Mouse (Mus musculus): ENCODE results near the gene Nr4a2. TPM values are rescaled to one million over a fixed set of nuclear protein-coding genes. Genes with fewer than 3 reads are reported as not detected.

The Nr4a2 gene
- polyA plus RNA-seq, 1 experiment from 2014 or later = 3.4 TPM

DNA sequence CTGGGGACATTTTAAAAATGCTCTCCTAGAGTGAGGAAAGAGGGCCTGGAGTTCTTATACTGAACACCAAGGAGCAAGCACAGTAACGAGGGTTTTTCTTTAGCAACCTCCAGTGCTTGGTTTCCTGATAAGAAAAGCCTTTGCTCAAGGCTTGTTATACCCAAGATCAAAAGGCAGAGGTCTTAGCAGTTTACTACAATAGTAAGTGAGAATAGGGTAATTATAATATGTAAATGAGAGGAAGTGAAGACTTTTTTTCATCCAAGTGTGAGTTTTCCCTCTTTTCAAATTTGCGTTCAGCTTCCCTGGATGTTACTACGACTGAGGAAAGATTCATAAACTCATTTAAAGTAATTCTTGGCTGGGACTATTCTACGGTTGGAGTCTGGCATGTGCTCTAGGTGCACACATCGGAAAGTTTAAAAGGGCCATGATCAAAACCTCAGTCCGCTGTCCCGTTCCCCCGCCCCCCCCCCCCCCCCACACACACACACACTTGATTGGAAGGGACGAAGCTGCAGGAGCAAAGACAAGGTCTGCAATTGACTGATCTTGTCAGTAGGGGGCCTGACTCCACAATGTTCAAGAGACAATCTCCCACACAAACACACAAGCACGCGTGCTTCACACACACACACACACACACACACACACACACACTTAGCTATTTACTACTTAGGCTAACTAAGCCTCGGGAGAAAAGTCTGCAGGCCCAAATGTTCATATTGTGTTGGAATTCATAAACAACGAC is 6.4 kb downstream of the Nr4a2 start:
- H3K4me1 ChIP-seq = peaks cover 16% of the 10 kb centered on the region
- 4% methylated on average over 13 of the region's 13 CpGs for WGBS
- no peaks in the 10 kb centered on the region for H3K36me3 ChIP-seq
- no peaks in the 10 kb centered on the region for H3K9me3 ChIP-seq
- DNase-seq (ENCODE audit: low spot score) = peak; percentile 88
- H3K27me3 ChIP-seq (ENCODE audit: insufficient read depth, poor library complexity, severe bottlenecking) = peaks cover 16% of the 10 kb centered on the region
- H3K27ac ChIP-seq = peak overlapping the region; percentile 91
- peak overlapping the region; percentile 91 for H3K4me3 ChIP-seq

GRCm38 (mm10) chr2:57116366-57117200 is 7.2 kb downstream of the Nr4a2 start:
- H3K9me3 ChIP-seq = no peaks in the 10 kb centered on the region
- peaks cover 24% of the 10 kb centered on the region for H3K27me3 ChIP-seq (ENCODE audit: insufficient read depth, poor library complexity, severe bottlenecking)
- peak overlapping the region; percentile 91 for H3K27ac ChIP-seq
- peak; percentile 92 for DNase-seq (ENCODE audit: low spot score)
- peaks cover 17% of the 10 kb centered on the region for H3K4me1 ChIP-seq
- H3K4me3 ChIP-seq = peak overlapping the region; percentile 91
- H3K36me3 ChIP-seq = no peaks in the 10 kb centered on the region
- under 1% methylated on average over 47 of the region's 47 CpGs for WGBS

- Histone ChIP-seq H3K27ac (peak overlapping the region; percentile 91), H3K4me1 (peaks cover 17% of the 10 kb centered on the region), H3K36me3 (no peaks in the 10 kb centered on the region), H3K9me3 (no peaks in the 10 kb centered on the region), H3K4me3 (peak overlapping the region; percentile 91), H3K27me3 (ENCODE audit: insufficient read depth, poor library complexity, severe bottlenecking) (peaks cover 30% of the 10 kb centered on the region)
- peak; percentile 82 for DNase-seq (ENCODE audit: low spot score)
- under 1% methylated on average over 22 of the region's 28 CpGs for WGBS
Measured at GRCm38 (mm10) chr2:57115864-57116365, 7.9 kb downstream of the Nr4a2 start.

GRCm38 (mm10) chr2:57115181-57115863 is 8.5 kb downstream of the Nr4a2 start:
- H3K36me3 ChIP-seq = no peaks in the 10 kb centered on the region
- no peak for DNase-seq (ENCODE audit: low spot score)
- peak overlapping the region; percentile 91 for H3K27ac ChIP-seq
- peak overlapping the region; percentile 91 for H3K4me3 ChIP-seq
- H3K4me1 ChIP-seq = peaks cover 17% of the 10 kb centered on the region
- no peaks in the 10 kb centered on the region for H3K9me3 ChIP-seq
- under 1% methylated on average over 25 of the region's 25 CpGs for WGBS
- peaks cover 36% of the 10 kb centered on the region for H3K27me3 ChIP-seq (ENCODE audit: insufficient read depth, poor library complexity, severe bottlenecking)

DNA sequence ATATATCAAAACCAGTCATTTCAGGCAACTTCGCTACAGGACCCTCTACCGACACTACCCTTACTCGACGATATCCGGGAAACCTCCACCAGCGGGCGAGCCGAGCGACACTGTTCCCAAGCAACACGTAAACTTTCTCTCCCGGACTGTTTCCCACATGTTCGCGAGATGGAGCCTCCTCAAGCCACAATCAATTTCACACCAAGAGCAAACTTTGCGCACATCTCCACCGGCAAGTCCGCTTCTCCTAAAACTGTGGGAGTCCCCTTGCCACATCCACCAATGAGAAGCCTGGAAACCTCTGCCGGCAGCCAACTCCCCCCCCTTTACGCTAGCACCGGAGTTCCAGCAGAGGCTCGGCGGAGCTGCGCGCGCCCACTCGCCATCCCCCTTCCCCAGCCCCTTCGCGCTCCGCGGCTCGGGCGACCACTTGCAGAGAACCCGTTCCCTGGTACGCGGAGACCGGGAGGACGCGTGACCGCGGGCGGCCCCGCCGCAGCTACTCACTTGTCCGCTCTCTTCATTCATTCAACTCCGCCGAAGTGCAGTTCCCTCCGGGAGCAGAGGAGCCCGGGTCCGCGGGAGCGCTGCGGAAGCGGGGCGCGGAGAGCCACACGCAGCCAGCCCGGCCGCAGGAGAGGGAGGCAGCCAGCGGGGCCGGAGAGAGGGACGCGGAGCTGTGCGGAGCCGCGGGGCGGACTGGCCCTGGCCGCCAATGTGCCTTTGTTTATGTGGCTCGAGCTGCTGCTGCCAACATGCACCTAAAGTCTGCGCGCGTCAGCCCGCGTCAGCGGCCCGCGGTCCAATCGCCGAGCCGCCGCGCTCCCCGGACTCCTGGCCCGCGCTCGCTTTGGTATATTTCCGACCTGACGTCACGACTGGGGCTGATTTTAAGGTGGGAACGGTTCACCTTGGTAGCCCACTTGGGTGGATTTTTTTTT is 9.3 kb downstream of the Nr4a2 start:
- Histone ChIP-seq H3K27me3 (ENCODE audit: insufficient read depth, poor library complexity, severe bottlenecking) (peaks cover 45% of the 10 kb centered on the region), H3K4me3 (peak overlapping the region; percentile 91), H3K9me3 (no peaks in the 10 kb centered on the region), H3K36me3 (no peaks in the 10 kb centered on the region), H3K4me1 (peaks cover 17% of the 10 kb centered on the region), H3K27ac (peak overlapping the region; percentile 77)
- under 1% methylated on average over 81 of the region's 88 CpGs for WGBS
- peak; percentile 91 for DNase-seq (ENCODE audit: low spot score)

DNA sequence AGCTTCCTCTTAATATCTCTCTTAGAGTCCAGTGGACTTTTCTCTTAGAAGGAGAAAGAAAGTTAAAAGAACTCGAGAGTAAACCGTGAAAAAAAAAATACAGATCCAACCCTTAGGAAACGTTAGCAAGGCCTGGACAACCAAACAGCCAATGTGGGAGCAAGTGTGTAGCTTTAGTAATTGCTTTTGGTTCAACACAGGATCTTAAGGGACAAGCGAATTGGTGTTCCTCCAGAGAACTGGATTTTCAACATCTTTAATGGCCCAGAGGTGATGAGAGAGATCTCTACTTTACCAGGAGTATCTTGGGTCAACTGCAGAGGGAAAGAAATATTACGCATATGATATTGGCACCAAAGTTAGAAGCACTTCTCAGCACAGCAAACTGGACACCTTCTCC is 10.4 kb downstream of the Nr4a2 start:
- Histone ChIP-seq H3K27ac (no peak overlapping the region), H3K4me1 (peaks cover 17% of the 10 kb centered on the region), H3K4me3 (peak overlapping the region; percentile 91; the same call in 1 of the 2 replicates), H3K9me3 (no peaks in the 10 kb centered on the region), H3K36me3 (no peaks in the 10 kb centered on the region), H3K27me3 (ENCODE audit: insufficient read depth, poor library complexity, severe bottlenecking) (peaks cover 55% of the 10 kb centered on the region)
- peak; percentile 38 for DNase-seq (ENCODE audit: low spot score)
- 17% methylated on average over 5 of the region's 5 CpGs for WGBS

GRCm38 (mm10) chr2:57112949-57113348 is 10.9 kb downstream of the Nr4a2 start:
- peak; percentile 63 for DNase-seq (ENCODE audit: low spot score)
- WGBS = 16% methylated on average over 6 of the region's 6 CpGs
- peaks cover 17% of the 10 kb centered on the region for H3K4me1 ChIP-seq
- H3K4me3 ChIP-seq = no peak overlapping the region
- no peak overlapping the region for H3K27ac ChIP-seq
- H3K27me3 ChIP-seq (ENCODE audit: insufficient read depth, poor library complexity, severe bottlenecking) = peaks cover 60% of the 10 kb centered on the region
- no peaks in the 10 kb centered on the region for H3K9me3 ChIP-seq
- no peaks in the 10 kb centered on the region for H3K36me3 ChIP-seq

DNA sequence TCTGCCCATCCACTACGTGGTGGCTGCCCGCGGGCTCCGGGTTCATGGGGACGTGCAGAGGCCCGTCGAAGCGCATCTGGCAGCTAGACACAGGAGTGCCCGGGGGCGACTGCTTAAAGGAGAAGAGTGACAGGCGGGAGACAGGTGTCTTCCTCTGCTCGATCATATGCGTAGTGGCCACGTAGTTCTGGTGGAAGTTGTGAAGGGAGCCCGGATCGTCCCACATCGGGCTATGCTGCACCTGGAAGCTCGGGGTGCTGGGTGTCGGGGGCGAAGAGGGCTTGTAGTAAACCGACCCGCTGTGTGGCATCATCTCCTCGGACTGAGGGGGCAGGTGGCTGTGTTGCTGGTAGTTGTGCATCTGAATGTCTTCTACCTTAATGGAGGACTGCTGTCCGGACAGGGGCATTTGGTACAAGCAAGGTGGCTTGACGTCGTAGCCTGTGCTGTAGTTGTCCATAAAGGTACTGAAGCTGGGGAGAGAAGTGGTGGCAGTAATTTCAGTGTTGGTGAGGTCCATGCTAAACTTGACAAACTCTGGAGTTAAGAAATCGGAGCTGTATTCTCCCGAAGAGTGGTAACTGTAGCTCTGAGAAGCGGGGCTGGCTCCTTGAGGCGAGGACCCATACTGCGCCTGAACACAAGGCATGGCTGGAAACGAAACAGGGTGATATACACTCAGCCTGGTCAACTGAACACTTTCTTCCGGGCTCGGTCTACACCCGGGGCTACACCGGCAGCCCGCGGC is 11.8 kb downstream of the Nr4a2 start:
- WGBS = 2% methylated on average over 38 of the region's 38 CpGs
- Histone ChIP-seq H3K9me3 (no peaks in the 10 kb centered on the region), H3K4me3 (peak overlapping the region; percentile 32), H3K4me1 (peaks cover 17% of the 10 kb centered on the region), H3K36me3 (no peaks in the 10 kb centered on the region), H3K27ac (no peak overlapping the region), H3K27me3 (ENCODE audit: insufficient read depth, poor library complexity, severe bottlenecking) (peaks cover 70% of the 10 kb centered on the region)
- no peak for DNase-seq (ENCODE audit: low spot score)

DNA sequence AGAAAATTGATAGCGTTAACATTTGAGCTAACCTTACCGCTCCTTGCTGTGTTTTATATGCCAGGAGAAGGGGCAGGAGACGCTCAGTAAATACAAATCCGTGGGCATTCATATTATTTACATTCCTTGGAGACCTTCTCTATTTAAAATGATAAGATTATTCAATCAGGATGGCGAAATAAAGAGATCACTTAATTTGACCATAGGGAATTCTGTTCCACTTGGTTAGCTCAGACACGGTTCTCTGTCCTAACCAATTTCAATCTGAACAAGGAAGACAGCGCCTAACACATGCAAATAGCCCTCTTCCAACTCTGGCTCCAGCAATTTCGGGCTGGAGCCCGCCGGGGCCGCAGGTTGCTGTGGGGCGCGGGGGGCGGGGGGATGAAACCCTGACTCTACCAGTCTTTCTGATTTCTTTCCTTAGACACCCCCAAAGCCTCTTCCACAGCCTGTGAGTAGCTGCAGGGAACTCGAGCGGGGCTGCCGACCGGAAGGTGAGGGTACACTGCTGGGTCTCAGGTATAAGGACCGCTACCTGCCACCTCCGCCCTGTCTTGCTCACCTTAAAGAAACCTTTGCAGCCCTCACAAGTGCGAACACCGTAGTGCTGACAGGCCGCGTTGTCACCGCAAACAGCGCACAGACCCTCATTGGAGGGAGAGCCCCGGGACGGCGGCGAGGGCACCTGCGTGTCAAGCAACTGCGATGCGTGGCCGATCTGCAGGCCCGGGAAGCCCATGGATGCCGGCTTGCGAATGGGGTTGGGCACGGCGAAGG is 12.6 kb downstream of the Nr4a2 start:
- 4% methylated on average over 39 of the region's 39 CpGs for WGBS

DNA sequence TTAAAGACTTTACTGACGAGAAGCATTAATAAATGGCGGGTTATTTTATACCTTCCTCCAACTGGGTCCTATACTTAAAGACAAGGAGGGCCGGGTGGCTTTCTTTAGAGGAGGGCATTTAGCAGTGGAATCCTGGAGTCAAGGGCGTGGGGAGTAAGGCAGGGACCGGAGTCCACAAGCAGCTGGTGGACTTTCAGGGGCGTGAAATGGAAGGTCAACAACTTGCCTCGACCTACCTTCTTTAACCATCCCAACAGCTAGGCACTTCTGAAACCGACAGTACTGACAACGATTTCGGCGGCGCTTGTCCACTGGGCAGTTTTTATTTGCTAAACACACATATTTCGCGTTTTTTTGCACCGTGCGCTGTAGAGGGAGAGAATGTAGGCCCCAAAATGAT is 13.4 kb downstream of the Nr4a2 start:
- peak; percentile 74 for DNase-seq (ENCODE audit: low spot score)
- H3K27ac ChIP-seq = no peak overlapping the region
- 6% methylated on average over 16 of the region's 16 CpGs for WGBS
- no peaks in the 10 kb centered on the region for H3K36me3 ChIP-seq
- peaks cover 11% of the 10 kb centered on the region; the same call in 1 of the 2 replicates for H3K4me1 ChIP-seq
- H3K9me3 ChIP-seq = no peaks in the 10 kb centered on the region
- peaks cover 86% of the 10 kb centered on the region for H3K27me3 ChIP-seq (ENCODE audit: insufficient read depth, poor library complexity, severe bottlenecking)
- H3K4me3 ChIP-seq = no peak overlapping the region

More for the DNA sequence above, 12.6 kb downstream of the Nr4a2 start:
- Histone ChIP-seq H3K27me3 (ENCODE audit: insufficient read depth, poor library complexity, severe bottlenecking) (peaks cover 78% of the 10 kb centered on the region), H3K4me3 (peak overlapping the region; percentile 32), H3K36me3 (no peaks in the 10 kb centered on the region), H3K4me1 (peaks cover 17% of the 10 kb centered on the region), H3K9me3 (no peaks in the 10 kb centered on the region), H3K27ac (no peak overlapping the region)
- peak; percentile 73 for DNase-seq (ENCODE audit: low spot score)

DNA sequence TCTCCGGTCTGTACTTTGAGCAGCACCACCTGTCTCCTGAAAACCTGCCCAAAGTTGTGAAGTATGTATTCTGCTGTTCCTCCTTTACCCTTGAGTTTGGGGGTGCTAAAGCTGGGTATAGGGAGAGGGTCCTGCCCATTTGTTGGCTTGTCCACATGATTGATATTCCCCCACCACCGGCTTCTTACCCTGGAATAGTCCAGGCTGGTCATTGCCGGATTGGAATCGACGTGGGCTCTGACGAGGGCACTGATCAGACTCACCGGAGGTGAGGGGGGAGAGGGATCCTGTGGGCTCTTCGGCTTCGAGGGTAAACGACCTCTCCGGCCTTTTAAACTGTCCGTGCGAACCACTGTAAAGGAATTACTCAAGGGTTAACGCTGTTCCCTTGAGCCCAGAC is 13.9 kb downstream of the Nr4a2 start:
- 2% methylated on average over 14 of the region's 14 CpGs for WGBS
- peak; percentile 74 for DNase-seq (ENCODE audit: low spot score)
- H3K27ac ChIP-seq = no peak overlapping the region
- no peak overlapping the region for H3K4me3 ChIP-seq
- H3K36me3 ChIP-seq = no peaks in the 10 kb centered on the region
- H3K9me3 ChIP-seq = no peaks in the 10 kb centered on the region
- H3K27me3 ChIP-seq (ENCODE audit: insufficient read depth, poor library complexity, severe bottlenecking) = peaks cover 90% of the 10 kb centered on the region
- H3K4me1 ChIP-seq = peaks cover 7% of the 10 kb centered on the region; the same call in 1 of the 2 replicates
